Mouse (Mus musculus) pancreas, adult 10 weeks (tissue): ENCODE data around the gene Smad9. TPM values are rescaled to one million over a fixed set of nuclear protein-coding genes. Genes with fewer than 3 reads are reported as not detected.

Source experiments
- polyA plus RNA-seq: library from polyadenylated mRNA; stranded (reverse); fragments of 350-450 nt; fragmentation: Illumina TruSeq; extraction: RNeasy Lipid Tissue Mini Kit (QIAGEN cat#74804); gene quantifications from one replicate; pipeline ENCODE4 v1.2.3, GENCODE M21; 2015; ENCODE audit warnings: low read depth, low replicate concordance; ENCODE audit not compliant: insufficient read depth

Gene Smad9
- polyA plus RNA-seq, result 0.18 TPM

DNA sequence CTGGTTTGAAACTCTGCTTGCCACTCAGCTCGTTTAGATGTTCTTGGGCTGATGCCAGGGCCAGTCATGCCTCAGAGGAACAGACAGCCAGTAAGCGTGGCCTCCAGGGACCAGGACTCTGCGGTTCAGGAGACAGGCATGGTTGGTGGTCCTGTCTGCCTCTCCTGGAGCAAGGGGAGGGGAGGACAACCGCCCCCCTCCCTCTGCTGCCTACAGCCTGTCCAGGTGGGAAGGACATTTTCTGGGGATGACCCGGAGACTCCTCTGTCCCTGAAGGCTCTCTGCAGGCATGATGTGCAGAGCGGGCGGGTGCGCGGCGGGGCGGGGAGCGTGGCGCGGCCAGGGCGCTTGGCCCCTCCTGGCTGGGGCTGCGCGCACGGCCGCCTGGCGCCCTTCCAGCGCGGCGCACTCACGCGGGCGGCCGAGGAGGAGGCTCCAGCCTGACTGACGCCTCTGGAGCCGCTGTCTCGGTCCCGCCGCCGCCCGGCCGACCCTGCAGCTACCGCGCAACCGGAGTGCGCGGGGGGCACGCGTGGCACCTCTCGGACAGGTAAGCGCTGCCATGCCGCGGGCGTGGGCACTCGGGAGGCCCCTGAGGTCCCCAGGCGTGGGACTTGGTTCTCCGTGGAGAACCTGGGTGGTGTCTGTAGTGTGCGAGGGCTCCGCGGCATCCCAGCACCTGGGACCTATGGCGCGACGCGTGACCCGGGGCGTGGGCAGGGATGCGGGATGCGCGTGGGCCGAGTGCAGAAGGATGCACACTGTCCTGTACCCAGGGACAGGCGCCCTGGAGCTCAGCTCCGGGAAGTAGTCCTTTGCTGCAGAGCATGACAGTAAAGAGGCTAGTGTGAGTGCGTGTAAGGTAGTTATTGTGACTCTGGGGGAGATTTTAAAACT lies at the start of gene Smad9:
TSS of gene Smad9 (plus strand) at position 438 of the 897 bp plus-strand sequence.

GRCm38 (mm10) chr3:54714253-54714652 lies 41.1 kb upstream of the Smad9 start, which contains the start of gene Gm21958:
Gm21958 (minus strand) TSS chr3:54714353.

DNA sequence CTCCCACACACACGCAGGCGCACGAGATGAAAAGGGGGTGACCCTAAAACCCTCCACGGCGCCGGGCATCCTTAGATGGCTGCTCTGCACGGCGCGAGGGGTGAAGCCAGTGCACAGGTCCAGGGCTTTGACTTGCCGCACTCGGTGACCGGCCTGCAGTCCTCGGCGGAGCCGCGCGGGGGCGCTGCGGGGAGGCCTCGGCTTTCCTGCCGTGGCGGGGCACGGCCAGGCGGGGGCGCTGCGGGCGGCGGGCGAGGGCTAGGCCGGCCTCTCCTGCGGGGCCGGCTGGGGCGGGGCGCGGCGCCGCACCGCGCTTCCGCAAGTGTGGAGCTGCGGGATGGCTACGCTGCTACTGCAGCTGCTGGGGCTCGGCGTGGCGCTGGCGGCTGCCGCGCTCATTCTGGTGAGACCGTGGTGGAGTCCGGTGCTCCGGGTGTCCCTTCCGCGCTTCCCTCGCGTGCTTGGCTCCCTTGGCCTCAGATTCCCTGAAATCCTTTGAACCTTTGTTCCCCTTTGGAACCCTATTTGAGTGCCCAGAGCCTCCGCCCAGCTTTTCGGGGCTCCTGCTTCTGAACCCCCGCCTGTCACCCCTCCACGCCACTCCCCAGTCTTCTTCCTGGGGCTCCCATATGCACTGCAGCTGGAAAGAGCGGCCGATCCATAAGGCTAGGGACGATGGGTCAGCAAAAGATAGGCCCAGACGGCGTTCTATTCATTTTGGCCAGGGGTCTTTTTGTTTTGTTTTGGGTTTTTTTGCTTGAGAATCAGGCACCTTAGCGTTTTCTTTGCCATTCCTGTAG lies 19.9 kb upstream of the Smad9 start, which contains the start of the genes Exosc8 and Alg5:
TSS of gene Exosc8 (minus strand) at position 147 of the 800 bp plus-strand sequence.
TSS of gene Alg5 (plus strand) at position 293 of the 800 bp plus-strand sequence.

GRCm38 (mm10) chr3:54807666-54808217 lies 52.4 kb downstream of the Smad9 start, which contains the start of gene Rfxap:
Rfxap (minus strand) TSS chr3:54807791.

Other genes starting within 250 kb of the Smad9 start
- gene Supt20, start 62.8 kb upstream of the Smad9 start, polyA plus RNA-seq, result 15.9 TPM
- not detected for gene Gm21958, start 41.2 kb upstream of the Smad9 start, polyA plus RNA-seq
- 7.9 TPM for gene Exosc8, start 20.2 kb upstream of the Smad9 start, polyA plus RNA-seq
- 14.3 TPM for gene Alg5, start 20.0 kb upstream of the Smad9 start, polyA plus RNA-seq
- gene Rfxap, start 52.2 kb downstream of the Smad9 start, polyA plus RNA-seq, result 5.7 TPM
- gene Sertm1, start 160.3 kb downstream of the Smad9 start, polyA plus RNA-seq, result not detected